ENCODE assay signal across 17 mouse cellular contexts in genomic region chr9:13315393-13315792, GRCm38 (mm10). TPM values are rescaled to one million over a fixed set of nuclear protein-coding genes. Genes with fewer than 3 reads are reported as not detected.
DNase-seq lines count a peak whose midpoint lies in the region; ATAC-seq and TF ChIP-seq lines count a peak whose summit lies in the region.
"Had no signal": no experiment of that assay in that cellular context is flagged by ENCODE, and none has a peak within 500 bp of the region (broad histone marks: within the 10 kb centered on the region; RNA-seq: fewer than 3 reads in every experiment).

No protein-coding gene starts in this region.

- TF ChIP-seq EP300 in liver, postnatal 0 days (IDR thresholded peaks at IDR 0.05; ENCODE audit: low read depth): no peak

- no peak for DNase-seq in embryonic facial prominence, embryonic 10.5 days (ENCODE audit: low spot score)
- no peak for DNase-seq in heart, adult 9 months (ENCODE audit: low spot score in 2 of 2)
- DNase-seq in lung, postnatal 14 days: no peak
- no peak for DNase-seq in forebrain, embryonic 11.5 days (ENCODE audit: low spot score)
- DNase-seq in liver, postnatal 0 days: no peak
- DNase-seq: adrenal gland, postnatal 25 days; cerebellum, postnatal 10 days; gastrocnemius, postnatal 36 days; kidney, adult 11 months; liver had no signal

- TF ChIP-seq CTCF in liver, postnatal 0 days (IDR thresholded peaks at IDR 0.05; ENCODE audit: low read depth): no peak

- no peaks in the 10 kb centered on the region for H3K27me3 ChIP-seq in embryonic facial prominence, embryonic 13.5 days
- H3K27me3 ChIP-seq in embryonic facial prominence, embryonic 10.5 days (replicated peaks; ENCODE audit: low read depth, poor library complexity, severe bottlenecking): no peaks in the 10 kb centered on the region
- H3K27me3 ChIP-seq in heart, embryonic 15.5 days: no peaks in the 10 kb centered on the region
- H3K27me3 ChIP-seq in lung, embryonic 15.5 days: no peaks in the 10 kb centered on the region
- no peaks in the 10 kb centered on the region for H3K27me3 ChIP-seq in forebrain, embryonic 11.5 days (ENCODE audit: control insufficient read depth, insufficient read depth, low read length)
- no peaks in the 10 kb centered on the region for H3K27me3 ChIP-seq in liver, postnatal 0 days (ENCODE audit: insufficient read depth, low read length)
- H3K27me3 ChIP-seq: CH12.LX had no signal

- no peak overlapping the region for H3K4me3 ChIP-seq in embryonic facial prominence, embryonic 13.5 days
- H3K4me3 ChIP-seq in embryonic facial prominence, embryonic 10.5 days: no peak overlapping the region
- H3K4me3 ChIP-seq in heart, embryonic 15.5 days: no peak overlapping the region
- no peak overlapping the region for H3K4me3 ChIP-seq in lung, embryonic 15.5 days
- no peak overlapping the region for H3K4me3 ChIP-seq in forebrain, embryonic 11.5 days (ENCODE audit: low read depth, low read length)
- H3K4me3 ChIP-seq in liver, postnatal 0 days (ENCODE audit: low read depth, low read length): no peak overlapping the region

- WGBS in embryonic facial prominence, embryonic 13.5 days: 62% methylated on average over 5 of the region's 5 CpGs
- WGBS in embryonic facial prominence, embryonic 10.5 days: 72% methylated on average over 5 of the region's 5 CpGs
- 50% methylated on average over 5 of the region's 5 CpGs for WGBS in heart, embryonic 15.5 days
- 45% methylated on average over 5 of the region's 5 CpGs for WGBS in lung, embryonic 15.5 days
- 79% methylated on average over 5 of the region's 5 CpGs for WGBS in forebrain, embryonic 11.5 days
- 72% methylated on average over 5 of the region's 5 CpGs for WGBS in liver, postnatal 0 days (ENCODE audit: insufficient replicate concordance)

- ATAC-seq in embryonic facial prominence, embryonic 13.5 days (ENCODE audit: insufficient number of reproducible peaks, insufficient read depth, low FRiP score, low TSS enrichment, low read depth): no peak
- no peak for ATAC-seq in heart, embryonic 15.5 days (replicated peaks; ENCODE audit: insufficient number of reproducible peaks, insufficient read depth, low FRiP score, low read depth)
- no peak for ATAC-seq in lung, embryonic 15.5 days (ENCODE audit: borderline replicate concordance, extremely low read depth, low FRiP score, low TSS enrichment)
- no peak for ATAC-seq in forebrain, embryonic 11.5 days (replicated peaks; ENCODE audit: low FRiP score)
- no peak for ATAC-seq in liver, postnatal 0 days
- ATAC-seq: activated CD4-positive, CD25-positive, alpha-beta regulatory T cell, adult 4 months; hindbrain, embryonic 16.5 days had no signal

- H3K4me2 ChIP-seq in embryonic facial prominence, embryonic 13.5 days: no peak overlapping the region
- no peak overlapping the region for H3K4me2 ChIP-seq in heart, embryonic 15.5 days
- H3K4me2 ChIP-seq in lung, embryonic 15.5 days: no peak overlapping the region
- H3K4me2 ChIP-seq in forebrain, embryonic 11.5 days (ENCODE audit: low read depth, low read length, severe bottlenecking): no peak overlapping the region
- H3K4me2 ChIP-seq in liver, postnatal 0 days (ENCODE audit: low read depth, low read length): no peak overlapping the region
- H3K4me2 ChIP-seq: midbrain, embryonic 11.5 days had no signal

- H3K27ac ChIP-seq in embryonic facial prominence, embryonic 13.5 days: peak overlapping the region; percentile 33; the same call in 1 of the 2 replicates
- no peak overlapping the region for H3K27ac ChIP-seq in embryonic facial prominence, embryonic 10.5 days (replicated peaks)
- H3K27ac ChIP-seq in heart, embryonic 15.5 days: peak overlapping the region; percentile 39; the same call in 1 of the 2 replicates
- H3K27ac ChIP-seq in lung, embryonic 15.5 days: peak overlapping the region; percentile 51; the same call in 1 of the 2 replicates
- no peak overlapping the region for H3K27ac ChIP-seq in forebrain, embryonic 11.5 days (ENCODE audit: low read depth, low read length)
- no peak overlapping the region for H3K27ac ChIP-seq in liver, postnatal 0 days (ENCODE audit: low read depth)

- no peaks in the 10 kb centered on the region for H3K36me3 ChIP-seq in embryonic facial prominence, embryonic 13.5 days
- H3K36me3 ChIP-seq in embryonic facial prominence, embryonic 10.5 days (replicated peaks): no peaks in the 10 kb centered on the region
- H3K36me3 ChIP-seq in heart, embryonic 15.5 days: no peaks in the 10 kb centered on the region
- no peaks in the 10 kb centered on the region for H3K36me3 ChIP-seq in lung, embryonic 15.5 days
- H3K36me3 ChIP-seq in forebrain, embryonic 11.5 days (ENCODE audit: control insufficient read depth, insufficient read depth, low read length): no peaks in the 10 kb centered on the region
- H3K36me3 ChIP-seq in liver, postnatal 0 days (replicated peaks; ENCODE audit: insufficient read depth, low read length): no peaks in the 10 kb centered on the region

- H3K4me1 ChIP-seq in embryonic facial prominence, embryonic 13.5 days: peaks cover 28% of the 10 kb centered on the region
- H3K4me1 ChIP-seq in embryonic facial prominence, embryonic 10.5 days: peaks cover 26% of the 10 kb centered on the region
- peaks cover 34% of the 10 kb centered on the region for H3K4me1 ChIP-seq in heart, embryonic 15.5 days (replicated peaks)
- H3K4me1 ChIP-seq in lung, embryonic 15.5 days: peaks cover 19% of the 10 kb centered on the region
- no peaks in the 10 kb centered on the region for H3K4me1 ChIP-seq in forebrain, embryonic 11.5 days (replicated peaks; ENCODE audit: control insufficient read depth, insufficient read depth, low read length)
- no peaks in the 10 kb centered on the region for H3K4me1 ChIP-seq in liver, postnatal 0 days (ENCODE audit: insufficient read depth)

- H3K9me3 ChIP-seq in embryonic facial prominence, embryonic 13.5 days: no peaks in the 10 kb centered on the region
- no peaks in the 10 kb centered on the region for H3K9me3 ChIP-seq in embryonic facial prominence, embryonic 10.5 days
- H3K9me3 ChIP-seq in heart, embryonic 15.5 days (replicated peaks): no peaks in the 10 kb centered on the region
- no peaks in the 10 kb centered on the region for H3K9me3 ChIP-seq in lung, embryonic 15.5 days
- no peaks in the 10 kb centered on the region for H3K9me3 ChIP-seq in forebrain, embryonic 11.5 days (ENCODE audit: control insufficient read depth, low read length)
- no peaks in the 10 kb centered on the region for H3K9me3 ChIP-seq in liver, postnatal 0 days (ENCODE audit: low read length)

- no peak overlapping the region for H3K9ac ChIP-seq in embryonic facial prominence, embryonic 13.5 days
- H3K9ac ChIP-seq in heart, embryonic 15.5 days: no peak overlapping the region
- H3K9ac ChIP-seq in lung, embryonic 15.5 days: no peak overlapping the region
- no peak overlapping the region for H3K9ac ChIP-seq in forebrain, embryonic 11.5 days (ENCODE audit: low read length)
- no peak overlapping the region for H3K9ac ChIP-seq in liver, postnatal 0 days (replicated peaks)

RNA-seq across cellular contexts. Expression of gene Maml2, which starts 17.6 kb away (rescaled TPM):
- polyA plus RNA-seq in embryonic facial prominence, embryonic 13.5 days (2015; fragmentation: Nextera tagmentation; extraction: Ambion mirVana): 13.0 and 15.6 TPM in 2 replicates
- 7.3 and 8.0 TPM in 2 replicates for polyA plus RNA-seq in embryonic facial prominence, embryonic 10.5 days (2016; fragmentation: Nextera tagmentation; extraction: Ambion mirVana)
- 9.5 and 10.1 TPM in 2 replicates for polyA plus RNA-seq in heart, embryonic 15.5 days (2015; fragmentation: Nextera tagmentation; extraction: Ambion mirVana)
- polyA plus RNA-seq in lung, embryonic 15.5 days (2015; fragmentation: Nextera tagmentation; extraction: Ambion mirVana): 13.3 and 14.5 TPM in 2 replicates
- polyA plus RNA-seq in forebrain, embryonic 11.5 days (2014; fragmentation: Nextera tagmentation; extraction: Ambion mirVana): 9.8 and 9.9 TPM in 2 replicates
- 1.3 and 1.6 TPM in 2 replicates for polyA plus RNA-seq in liver, postnatal 0 days (2015; fragmentation: Nextera tagmentation; extraction: Ambion mirVana)

Comparison
In these comparisons a context has a peak if more than half of its experiments do, and no peak if none do; other contexts are left out.
1. H3K27ac ChIP-seq: peak in embryonic facial prominence, embryonic 13.5 days (single experiment), heart, embryonic 15.5 days (single experiment) and lung, embryonic 15.5 days (single experiment); none in embryonic facial prominence, embryonic 10.5 days (single experiment), forebrain, embryonic 11.5 days (single experiment) and liver, postnatal 0 days (single experiment).